In genomic region chr5:127290461-127291250, GRCm38 (mm10) we compare ENCODE assay signal across 8 mouse cellular contexts. TPM values are rescaled to one million over a fixed set of nuclear protein-coding genes. Genes with fewer than 3 reads are reported as not detected.
A peak's percentile ranks its signal among the peaks of the same experiment; 100 is the strongest.
DNase-seq lines count a peak whose midpoint lies in the region; ATAC-seq lines count a peak whose summit lies in the region.

No protein-coding gene starts in this region.

- no peaks in the 10 kb centered on the region for H3K27me3 ChIP-seq in intestine, embryonic 15.5 days (replicated peaks)
- no peaks in the 10 kb centered on the region for H3K27me3 ChIP-seq in intestine, embryonic 16.5 days (replicated peaks; ENCODE audit: control insufficient read depth, insufficient read depth, low read length)
- no peaks in the 10 kb centered on the region for H3K27me3 ChIP-seq in midbrain, embryonic 11.5 days (ENCODE audit: control insufficient read depth, insufficient read depth, low read length)

- H3K9ac ChIP-seq in intestine, embryonic 15.5 days = no peak overlapping the region
- H3K9ac ChIP-seq in intestine, embryonic 16.5 days (ENCODE audit: low read depth, low read length) = no peak overlapping the region
- H3K9ac ChIP-seq in midbrain, embryonic 11.5 days (ENCODE audit: low read length) = no peak overlapping the region

- no peak overlapping the region for H3K4me2 ChIP-seq in intestine, embryonic 15.5 days (replicated peaks)
- no peak overlapping the region for H3K4me2 ChIP-seq in intestine, embryonic 16.5 days (ENCODE audit: low read depth, low read length)
- H3K4me2 ChIP-seq in midbrain, embryonic 11.5 days = no peak overlapping the region

- DNase-seq in cerebellum, postnatal 10 days = peak; percentile 86 to 94
- peak; percentile 12 to 17 for DNase-seq in heart, postnatal 14 days
- peak; percentile 89 for DNase-seq in midbrain, embryonic 11.5 days (ENCODE audit: low spot score, missing footprints)
- DNase-seq in left cerebral cortex, adult 18-20 months (ENCODE audit: low spot score in 2 of 2) = no peak
- no peak for DNase-seq in urinary bladder, postnatal 10 days (ENCODE audit: low spot score)
- DNase-seq in spleen, adult 12 weeks (ENCODE audit: low spot score) = no peak

- no peak overlapping the region for H3K27ac ChIP-seq in intestine, embryonic 15.5 days
- H3K27ac ChIP-seq in intestine, embryonic 16.5 days (ENCODE audit: low read length) = no peak overlapping the region
- peak overlapping the region; percentile 54 for H3K27ac ChIP-seq in midbrain, embryonic 11.5 days (ENCODE audit: low read depth, low read length)

- 67% methylated on average over 17 of the region's 17 CpGs for WGBS in intestine, embryonic 15.5 days
- 63% methylated on average over 17 of the region's 17 CpGs for WGBS in intestine, embryonic 16.5 days
- WGBS in midbrain, embryonic 11.5 days = 63% methylated on average over 17 of the region's 17 CpGs

- no peaks in the 10 kb centered on the region for H3K36me3 ChIP-seq in intestine, embryonic 15.5 days
- H3K36me3 ChIP-seq in intestine, embryonic 16.5 days (ENCODE audit: control insufficient read depth, insufficient read depth, low read length) = no peaks in the 10 kb centered on the region
- H3K36me3 ChIP-seq in midbrain, embryonic 11.5 days (ENCODE audit: control insufficient read depth, insufficient read depth, low read length) = no peaks in the 10 kb centered on the region

- intact Hi-C loops in heart, postnatal 14 days (cut with DNase I) = no loop called here

- ATAC-seq in intestine, embryonic 15.5 days = 0 out of 2 replicates have a peak, but pooled peaks have one; percentile 23
- no peak for ATAC-seq in intestine, embryonic 16.5 days
- ATAC-seq in midbrain, embryonic 11.5 days (ENCODE audit: low FRiP score) = peak; percentile 59

- no peak overlapping the region for H3K4me3 ChIP-seq in intestine, embryonic 15.5 days (replicated peaks)
- H3K4me3 ChIP-seq in intestine, embryonic 16.5 days (ENCODE audit: low read length) = no peak overlapping the region
- no peak overlapping the region for H3K4me3 ChIP-seq in midbrain, embryonic 11.5 days (ENCODE audit: low read depth, low read length)

- H3K9me3 ChIP-seq in intestine, embryonic 15.5 days = no peaks in the 10 kb centered on the region
- H3K9me3 ChIP-seq in intestine, embryonic 16.5 days (ENCODE audit: control insufficient read depth, low read length) = no peaks in the 10 kb centered on the region
- H3K9me3 ChIP-seq in midbrain, embryonic 11.5 days (ENCODE audit: control insufficient read depth, low read length) = no peaks in the 10 kb centered on the region; the same call in none of the 2 replicates

- no peaks in the 10 kb centered on the region for H3K4me1 ChIP-seq in intestine, embryonic 15.5 days (replicated peaks)
- H3K4me1 ChIP-seq in intestine, embryonic 16.5 days (ENCODE audit: control insufficient read depth, insufficient read depth, low read length) = no peaks in the 10 kb centered on the region
- peaks cover 9% of the 10 kb centered on the region for H3K4me1 ChIP-seq in midbrain, embryonic 11.5 days (ENCODE audit: control insufficient read depth, insufficient read depth, low read length)

RNA-seq across cellular contexts. Expression of gene Tmem132c, which starts 49.0 kb away (rescaled TPM):
- polyA plus RNA-seq in intestine, embryonic 15.5 days (2015; fragmentation: Nextera tagmentation; extraction: Ambion mirVana) = 0.56 and 0.70 TPM in 2 replicates
- polyA plus RNA-seq in intestine, embryonic 16.5 days (2015; fragmentation: Nextera tagmentation; extraction: Ambion mirVana) = 0.18 and 0.39 TPM in 2 replicates
- under 1 TPM; 0.17 to 0.33 TPM for total RNA-seq in heart, postnatal 14 days (2021)
- polyA plus RNA-seq in midbrain, embryonic 11.5 days (2014; fragmentation: Nextera tagmentation; extraction: Ambion mirVana) = 15.0 and 16.3 TPM in 2 replicates
- 1 to 10 TPM; 6.7 to 6.8 TPM for total RNA-seq in left cerebral cortex, adult 18-20 months (2021)

Comparison
In these comparisons a context has a peak if more than half of its experiments do, and no peak if none do; other contexts are left out.
1. DNase-seq: peak in cerebellum, postnatal 10 days (2 of 2), heart, postnatal 14 days (2 of 2) and midbrain, embryonic 11.5 days (single experiment); none in left cerebral cortex, adult 18-20 months (0 of 2), urinary bladder, postnatal 10 days (single experiment) and spleen, adult 12 weeks (single experiment).